Comparison of ENCODE assay signal across 8 mouse cellular contexts in genomic region chr17:43952661-43953534, GRCm38 (mm10).
DNase-seq lines count a peak whose midpoint lies in the region; ATAC-seq and TF ChIP-seq lines count a peak whose summit lies in the region.

No protein-coding gene starts in this region.

- no peak for TF ChIP-seq POLR2A in cerebellum, adult 2 months (IDR thresholded peaks at IDR 0.05; ENCODE audit: borderline replicate concordance, insufficient read depth, low read length)
- no peak; the same call in 1 of the 2 replicates for TF ChIP-seq POLR2A in olfactory bulb, adult 2 months (IDR thresholded peaks at IDR 0.05; ENCODE audit: insufficient read depth, low read depth, low read length)

- H3K27me3 ChIP-seq in kidney, embryonic 16.5 days (ENCODE audit: insufficient read depth, low read length) = no peaks in the 10 kb centered on the region
- no peaks in the 10 kb centered on the region for H3K27me3 ChIP-seq in cerebellum, adult 2 months (ENCODE audit: control insufficient read depth, insufficient read depth, low read length)
- no peaks in the 10 kb centered on the region for H3K27me3 ChIP-seq in forebrain, embryonic 16.5 days (replicated peaks; ENCODE audit: control insufficient read depth, insufficient read depth, low read length)

- no peak for DNase-seq in kidney, postnatal 36 days
- DNase-seq in cerebellum, adult 2 months = peak; percentile 50 to 57
- peak; percentile 48 to 69 for DNase-seq in left cerebral cortex, postnatal 14 days (ENCODE audit: low spot score in 2 of 2)
- DNase-seq in gastrocnemius, postnatal 4 days (ENCODE audit: low spot score in 2 of 2) = no peak
- no peak for DNase-seq in spleen, adult 12 weeks (ENCODE audit: low spot score)

- no peaks in the 10 kb centered on the region for H3K9me3 ChIP-seq in kidney, embryonic 16.5 days (ENCODE audit: low read length)
- H3K9me3 ChIP-seq in forebrain, embryonic 16.5 days (ENCODE audit: control insufficient read depth, low read length) = no peaks in the 10 kb centered on the region

- no peak for TF ChIP-seq CTCF in cerebellum, adult 2 months (IDR thresholded peaks at IDR 0.05; ENCODE audit: borderline replicate concordance, insufficient read depth, low read depth, low read length)
- no peak for TF ChIP-seq CTCF in olfactory bulb, adult 2 months (IDR thresholded peaks at IDR 0.05; ENCODE audit: insufficient read depth, low read depth, low read length)

- 0 out of 2 replicates have a peak overlapping the region, but pooled peaks have one; percentile 16 for H3K9ac ChIP-seq in kidney, embryonic 16.5 days (replicated peaks; ENCODE audit: low read length)
- peak overlapping the region; percentile 51 for H3K9ac ChIP-seq in forebrain, embryonic 16.5 days (replicated peaks; ENCODE audit: low read depth, low read length)

- H3K27ac ChIP-seq in kidney, embryonic 16.5 days (ENCODE audit: low read length) = no peak overlapping the region
- H3K27ac ChIP-seq in cerebellum, adult 2 months (ENCODE audit: insufficient read depth, low read length) = peak overlapping the region; percentile 26; the same call in 1 of the 2 replicates
- peak overlapping the region; percentile 64 for H3K27ac ChIP-seq in forebrain, embryonic 16.5 days (ENCODE audit: low read length)
- peak overlapping the region; percentile 97 for H3K27ac ChIP-seq in olfactory bulb, adult 2 months (ENCODE audit: insufficient read depth, low read depth, low read length)

- peak overlapping the region; percentile 42 for H3K4me2 ChIP-seq in kidney, embryonic 16.5 days (replicated peaks; ENCODE audit: low read depth, low read length)
- H3K4me2 ChIP-seq in forebrain, embryonic 16.5 days (ENCODE audit: low read length) = peak overlapping the region; percentile 61

- intact Hi-C loops in left cerebral cortex, postnatal 14 days (cut with DNase I) = loop anchor here (5.0 kb wide), 1 partner anchor 74 kb away; no protein-coding TSS in a partner anchor

- H3K4me1 ChIP-seq in kidney, embryonic 16.5 days (ENCODE audit: insufficient read depth, low read length) = no peaks in the 10 kb centered on the region
- 0 out of 2 replicates have a peak, but pooled peaks cover 4% of the 10 kb centered on the region for H3K4me1 ChIP-seq in cerebellum, adult 2 months (ENCODE audit: control insufficient read depth, insufficient read depth, low read length)
- peaks cover 19% of the 10 kb centered on the region for H3K4me1 ChIP-seq in forebrain, embryonic 16.5 days (replicated peaks; ENCODE audit: control insufficient read depth, insufficient read depth, low read length)
- peaks cover 9% of the 10 kb centered on the region for H3K4me1 ChIP-seq in olfactory bulb, adult 2 months (ENCODE audit: control insufficient read depth, insufficient read depth, low read length)

- peak; percentile 54; the same call in 1 of the 2 replicates for ATAC-seq in kidney, embryonic 16.5 days (ENCODE audit: low FRiP score, low TSS enrichment)
- ATAC-seq in forebrain, embryonic 16.5 days = peak; percentile 83

- no peak overlapping the region; the same call in 1 of the 2 replicates for H3K4me3 ChIP-seq in kidney, embryonic 16.5 days (ENCODE audit: low read length)
- H3K4me3 ChIP-seq in cerebellum, adult 2 months (replicated peaks; ENCODE audit: insufficient read depth, low read depth, low read length) = peak overlapping the region; percentile 35
- peak overlapping the region; percentile 35 for H3K4me3 ChIP-seq in forebrain, embryonic 16.5 days (replicated peaks; ENCODE audit: low read length)
- peak overlapping the region; percentile 65 for H3K4me3 ChIP-seq in olfactory bulb, adult 2 months (ENCODE audit: insufficient read depth, low read depth, low read length)

- no peaks in the 10 kb centered on the region for H3K36me3 ChIP-seq in kidney, embryonic 16.5 days (ENCODE audit: insufficient read depth, low read length)
- H3K36me3 ChIP-seq in forebrain, embryonic 16.5 days (ENCODE audit: control insufficient read depth, insufficient read depth) = no peaks in the 10 kb centered on the region

- WGBS in kidney, embryonic 16.5 days = 38% methylated on average over 16 of the region's 17 CpGs
- 4% methylated on average over 17 of the region's 17 CpGs for WGBS in cerebellum, adult 2 months
- 12% methylated on average over 16 of the region's 17 CpGs for WGBS in forebrain, embryonic 16.5 days
- 4% methylated on average over 16 of the region's 17 CpGs for WGBS in olfactory bulb, adult 2 months

Comparison
In these comparisons a context has a peak if more than half of its experiments do, and no peak if none do; other contexts are left out.
1. DNase-seq: peak in cerebellum, adult 2 months (2 of 2) and left cerebral cortex, postnatal 14 days (2 of 2); none in kidney, postnatal 36 days (0 of 2), gastrocnemius, postnatal 4 days (0 of 2) and spleen, adult 12 weeks (single experiment).